Mouse (Mus musculus) c-Kit-positive CD71-positive TER-119-negative erythroid progenitor cells, embryonic 14.5 days (primary cell): ENCODE data around the gene Epha1.

ENCODE experiments used
- DNase-seq: peaks from one replicate; pipeline ENCODE4 v3.0.0-alpha.2; 2013; ENCODE audit warnings: low read depth

The Epha1 gene

GRCm38 (mm10) chr6:42354076-42355019 lies 18.7 kb downstream of the Epha1 start:
- DNase-seq, result no peak

GRCm38 (mm10) chr6:42353180-42353579 lies 19.9 kb downstream of the Epha1 start:
- no peak for DNase-seq

DNA sequence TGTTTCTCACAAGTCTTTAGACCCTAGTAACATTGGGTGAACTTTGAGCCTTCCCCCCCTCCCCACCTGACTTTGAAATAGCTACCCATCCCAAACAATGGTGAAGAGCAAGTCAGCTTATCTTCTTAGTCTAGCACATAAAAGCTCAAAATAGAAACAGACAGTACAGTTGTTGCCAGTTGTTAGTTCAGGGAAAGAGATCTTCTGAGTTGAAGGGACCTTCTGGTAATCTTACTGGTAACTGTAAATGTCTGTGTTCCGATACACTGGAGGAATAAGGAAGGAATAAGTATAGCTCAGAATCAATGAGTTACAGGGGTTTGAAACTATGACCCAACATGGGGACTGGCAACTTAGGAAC lies 20.6 kb downstream of the Epha1 start:
- no peak for DNase-seq

- no peak for DNase-seq
Measured at GRCm38 (mm10) chr6:42351776-42352485, 21.1 kb downstream of the Epha1 start.

- no peak for DNase-seq
Measured at GRCm38 (mm10) chr6:42350968-42351775, 21.9 kb downstream of the Epha1 start.

GRCm38 (mm10) chr6:42350021-42350967 lies 22.8 kb downstream of the Epha1 start:
- no peak for DNase-seq

- peak; percentile 62 for DNase-seq
Measured at GRCm38 (mm10) chr6:42349426-42350020, 23.5 kb downstream of the Epha1 start, which contains the start of gene Zyx. Zyx (plus strand) TSS chr6:42349630.

- peak; percentile 57 for DNase-seq
Measured at GRCm38 (mm10) chr6:42349006-42349425, 24.1 kb downstream of the Epha1 start.

DNA sequence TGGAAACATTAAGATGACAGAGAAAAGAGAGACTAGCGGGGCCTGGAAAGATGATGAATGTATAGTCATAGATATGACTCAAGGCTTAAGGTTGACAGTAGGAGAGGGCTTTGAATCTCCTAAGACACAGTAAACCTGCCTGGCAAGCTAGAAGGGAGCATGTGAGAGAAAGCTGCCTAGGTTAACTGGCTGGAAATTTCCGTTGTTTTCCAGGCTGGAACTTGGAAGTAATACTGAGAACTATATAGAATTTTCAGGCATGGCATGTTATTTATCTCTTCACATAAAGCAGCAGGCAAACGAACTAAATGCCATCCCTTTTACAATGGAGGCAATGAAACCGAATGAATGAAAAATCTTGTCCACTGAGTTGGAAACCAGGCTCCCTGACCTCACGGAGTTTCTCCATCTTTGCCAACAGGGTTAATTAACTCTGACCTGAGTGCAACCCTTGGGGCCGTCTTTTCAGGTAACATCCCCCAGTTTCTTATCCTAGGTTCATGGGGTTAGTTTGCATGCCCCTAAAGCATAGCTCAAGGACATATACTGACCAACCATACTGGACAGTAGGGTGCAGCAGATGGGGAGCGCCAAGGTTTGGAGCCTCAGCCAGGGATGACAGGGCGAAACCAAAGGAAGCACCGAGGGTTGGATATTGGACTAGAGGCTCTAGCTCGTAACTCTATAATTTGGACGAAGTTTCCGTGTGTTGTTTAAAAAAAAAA lies 24.6 kb downstream of the Epha1 start:
- no peak for DNase-seq

GRCm38 (mm10) chr6:42344255-42344654 lies 28.8 kb downstream of the Epha1 start:
- no peak for DNase-seq

DNA sequence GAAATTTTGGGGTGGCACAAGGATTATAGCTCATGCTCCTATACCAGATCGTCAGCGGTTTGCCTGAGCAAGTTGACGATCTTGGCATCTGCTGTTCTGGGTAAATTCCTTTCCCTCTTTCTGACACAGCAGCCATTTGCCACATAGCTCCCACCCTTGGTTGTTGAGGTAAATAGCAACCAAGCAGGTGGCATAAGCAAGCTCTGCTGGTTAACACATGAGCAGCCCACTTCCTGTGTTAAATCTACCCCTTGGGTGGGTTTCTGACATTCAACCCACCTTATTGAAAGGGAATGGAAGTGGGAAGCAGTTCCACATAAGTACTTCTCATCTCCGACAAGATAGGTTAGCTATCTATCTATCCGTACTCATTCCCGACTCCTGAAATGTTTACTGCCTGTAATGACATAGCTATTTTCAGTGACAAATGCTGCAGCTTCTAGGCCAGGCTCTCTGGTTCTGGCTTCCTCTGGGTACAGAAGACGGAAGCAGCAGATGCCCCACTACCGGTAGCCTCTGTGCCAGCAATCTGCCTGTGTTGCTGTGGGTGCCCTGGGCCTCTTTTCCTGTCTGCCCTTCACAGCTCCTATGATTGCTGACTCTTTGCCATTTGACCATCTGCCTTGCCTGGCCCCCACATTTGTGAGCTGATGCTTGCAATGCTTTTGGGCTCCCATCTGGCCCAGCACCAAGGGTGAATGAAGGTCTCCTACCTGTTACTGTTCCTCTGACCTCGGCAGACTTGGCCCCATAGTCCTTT lies 29.5 kb downstream of the Epha1 start:
- no peak for DNase-seq

DNA sequence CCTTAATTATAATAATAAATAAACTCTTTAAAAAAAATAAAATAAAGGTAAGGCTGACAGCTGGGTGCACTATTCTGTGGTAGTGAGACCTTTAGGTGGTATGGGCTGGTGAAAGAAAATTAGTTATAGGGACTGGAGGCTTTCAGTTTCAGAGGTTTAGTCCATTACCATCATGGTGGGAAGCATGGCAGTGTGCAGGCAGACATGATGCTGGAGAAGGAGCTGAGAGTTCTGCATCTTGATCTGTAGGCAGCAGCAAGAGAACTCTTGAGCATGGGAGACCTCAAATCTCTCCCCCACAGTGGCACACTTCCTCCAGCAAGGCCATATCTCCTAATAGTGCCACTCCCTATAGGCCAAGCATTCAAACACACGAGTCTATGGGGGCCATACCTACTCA lies 30.9 kb downstream of the Epha1 start:
- no peak for DNase-seq

DNA sequence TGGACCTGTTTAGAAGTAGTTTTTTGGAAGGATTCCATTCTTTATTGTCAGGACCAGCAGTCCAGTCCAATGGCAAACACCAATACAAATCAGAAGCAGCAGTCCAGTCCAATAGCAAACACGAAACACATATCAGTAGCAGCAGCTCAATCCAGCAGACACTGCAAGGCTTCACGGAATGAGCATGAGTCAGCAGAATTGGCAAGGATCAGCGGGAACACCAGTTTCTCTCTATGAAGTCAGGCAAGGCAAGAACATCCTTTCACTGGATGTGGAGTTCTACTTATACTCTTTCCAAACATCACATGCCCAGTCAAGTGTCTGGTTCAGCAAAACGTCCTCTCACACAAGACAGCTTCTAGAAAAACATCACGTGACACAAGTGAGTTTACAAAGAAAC lies 33.1 kb downstream of the Epha1 start:
- no peak for DNase-seq

DNA sequence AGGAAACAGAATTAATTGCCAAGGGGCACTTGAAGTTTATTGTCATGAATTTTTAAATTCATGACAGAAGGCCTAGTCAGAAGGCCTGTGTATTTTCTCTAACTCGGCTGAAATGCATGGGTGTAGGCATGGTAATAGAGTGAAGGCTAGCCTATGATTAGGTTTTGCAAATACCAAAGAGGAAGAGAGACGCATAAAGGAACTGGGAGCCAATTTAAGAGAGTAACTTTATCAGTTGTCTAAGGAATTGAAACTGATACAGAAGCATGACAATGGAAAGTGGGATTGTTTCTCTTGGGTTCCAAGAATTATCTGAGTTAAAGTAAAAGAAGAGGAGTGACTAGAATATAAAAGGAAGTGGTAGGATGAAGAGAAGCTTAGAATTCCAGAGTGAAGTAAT lies 33.9 kb downstream of the Epha1 start:
- DNase-seq, result no peak

GRCm38 (mm10) chr6:42330946-42331345 lies 42.1 kb downstream of the Epha1 start:
- DNase-seq, result no peak

GRCm38 (mm10) chr6:42330216-42330615 lies 42.9 kb downstream of the Epha1 start:
- DNase-seq, result no peak

DNA sequence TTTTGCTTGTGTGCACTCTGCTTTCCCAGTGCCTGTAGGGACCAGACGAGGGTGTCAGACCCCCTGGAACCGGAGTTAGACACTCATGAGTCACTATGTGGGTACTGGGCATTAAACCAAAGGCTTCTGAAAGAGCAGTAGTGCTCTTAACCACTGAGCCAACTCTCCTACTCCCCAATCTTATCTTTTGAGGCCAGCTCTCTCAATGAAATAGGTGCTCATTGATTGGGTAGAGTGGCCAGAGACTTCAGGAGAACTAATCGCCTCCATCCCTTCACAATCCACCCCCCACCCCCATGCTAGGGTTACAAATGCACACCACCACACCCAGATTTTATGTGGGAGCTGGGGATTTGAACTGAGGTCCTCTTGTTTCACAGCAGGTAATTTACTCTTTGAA lies 44.3 kb downstream of the Epha1 start:
- no peak for DNase-seq

DNA sequence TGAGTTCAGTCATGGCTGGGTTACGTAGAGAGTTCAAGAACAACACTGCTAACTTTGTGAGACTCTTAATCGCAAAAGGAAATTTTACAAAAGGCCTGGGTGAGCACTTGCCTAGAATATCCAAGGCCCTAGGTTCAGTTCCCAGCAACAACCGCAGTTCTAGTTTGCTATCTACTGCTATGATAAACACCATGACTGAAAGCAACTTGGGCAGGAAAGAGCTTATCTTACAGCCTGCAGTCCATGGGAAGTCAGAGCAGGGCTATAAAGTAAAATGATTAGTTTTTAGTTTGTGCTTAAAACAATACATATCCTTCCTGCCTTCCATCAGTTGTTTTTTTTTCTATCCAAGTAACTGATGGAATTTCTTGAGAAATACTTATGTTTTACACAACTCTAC lies 46.6 kb downstream of the Epha1 start:
- no peak for DNase-seq

DNA sequence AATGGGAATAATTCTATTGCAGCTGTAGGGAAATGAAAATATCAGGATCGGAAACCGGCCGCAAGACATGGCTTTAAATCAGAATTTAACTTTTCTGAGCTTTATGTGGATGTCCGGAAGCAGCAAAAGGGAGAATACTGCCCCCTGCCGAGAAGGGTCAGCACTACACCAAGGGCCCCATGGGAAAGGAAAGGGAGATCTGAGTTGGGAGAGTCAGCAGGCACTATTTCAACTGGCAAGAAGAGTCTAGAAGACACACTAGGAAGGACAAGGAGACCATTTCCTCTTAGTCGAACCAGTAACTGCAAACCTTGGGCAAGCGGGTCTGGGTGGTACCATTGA lies 47.8 kb downstream of the Epha1 start:
- peak; percentile 39 for DNase-seq
